ENCODE assay signal across 9 mouse cellular contexts in genomic region chr1:131970661-131971520, GRCm38 (mm10). TPM values are rescaled to one million over a fixed set of nuclear protein-coding genes. Genes with fewer than 3 reads are reported as not detected.
DNase-seq lines count a peak whose midpoint lies in the region; ATAC-seq and TF ChIP-seq lines count a peak whose summit lies in the region.
"Had no signal": no experiment of that assay in that cellular context is flagged by ENCODE, and none has a peak within 500 bp of the region (broad histone marks: within the 10 kb centered on the region; RNA-seq: fewer than 3 reads in every experiment).

No protein-coding gene starts in this region.

- H3K27ac ChIP-seq in heart, embryonic 10.5 days, result peak overlapping the region; percentile 75
- peak overlapping the region; percentile 62 for H3K27ac ChIP-seq in liver, postnatal 0 days (ENCODE audit: low read depth)

- H3K4me3 ChIP-seq in heart, embryonic 10.5 days, result peak overlapping the region; percentile 42
- H3K4me3 ChIP-seq in liver, postnatal 0 days (ENCODE audit: low read depth, low read length), result peak overlapping the region; percentile 26

- ATAC-seq in liver, postnatal 0 days, result peak; percentile 27; the same call in 1 of the 2 replicates

- no peak for TF ChIP-seq EP300 in liver, postnatal 0 days (IDR thresholded peaks at IDR 0.05; ENCODE audit: low read depth)

- TF ChIP-seq CTCF in liver, postnatal 0 days (IDR thresholded peaks at IDR 0.05; ENCODE audit: low read depth), result no peak

- no peaks in the 10 kb centered on the region for H3K36me3 ChIP-seq in heart, embryonic 10.5 days
- H3K36me3 ChIP-seq in liver, postnatal 0 days (replicated peaks; ENCODE audit: insufficient read depth, low read length), result no peaks in the 10 kb centered on the region

- no peak for DNase-seq in heart, embryonic 10.5 days (ENCODE audit: low spot score)
- no peak for DNase-seq in heart, postnatal 4 days
- peak; percentile 37 for DNase-seq in thymus, postnatal 14 days
- DNase-seq in thymus, adult 18-20 months, result no peak
- DNase-seq in liver, postnatal 0 days, result no peak
- no peak for DNase-seq in cerebellum, postnatal 14 days
- DNase-seq in adrenal gland, postnatal 36 days, result no peak
- no peak for DNase-seq in adrenal gland, postnatal 25 days
- DNase-seq: gastrocnemius, postnatal 25 days had no signal

- H3K27me3 ChIP-seq in heart, embryonic 10.5 days (ENCODE audit: insufficient read depth, poor library complexity, severe bottlenecking), result peaks cover 96% of the 10 kb centered on the region
- H3K27me3 ChIP-seq in liver, postnatal 0 days (ENCODE audit: insufficient read depth, low read length), result no peaks in the 10 kb centered on the region

- H3K4me1 ChIP-seq in heart, embryonic 10.5 days, result peaks cover 43% of the 10 kb centered on the region
- peaks cover 37% of the 10 kb centered on the region for H3K4me1 ChIP-seq in liver, postnatal 0 days (ENCODE audit: insufficient read depth)

- WGBS in heart, embryonic 10.5 days, result 2% methylated on average over 16 of the region's 16 CpGs
- WGBS in liver, postnatal 0 days (ENCODE audit: insufficient replicate concordance), result 9% methylated on average over 16 of the region's 16 CpGs

- peak overlapping the region; percentile 53 for H3K9ac ChIP-seq in liver, postnatal 0 days (replicated peaks)

- no peaks in the 10 kb centered on the region for H3K9me3 ChIP-seq in heart, embryonic 10.5 days
- no peaks in the 10 kb centered on the region for H3K9me3 ChIP-seq in liver, postnatal 0 days (ENCODE audit: low read length)

- peak overlapping the region; percentile 62 for H3K4me2 ChIP-seq in liver, postnatal 0 days (ENCODE audit: low read depth, low read length)

RNA-seq across cellular contexts. Expression of gene Slc45a3, which starts 8.1 kb away (rescaled TPM):
- polyA plus RNA-seq in heart, embryonic 10.5 days (2016; fragmentation: Nextera tagmentation; extraction: Ambion mirVana), result 1.1 and 1.9 TPM in 2 replicates
- total RNA-seq in heart, postnatal 4 days (2021), result 1 to 10 TPM; 2.1 to 2.3 TPM
- 4.3 and 6.0 TPM in 2 replicates for polyA plus RNA-seq in liver, postnatal 0 days (2015; fragmentation: Nextera tagmentation; extraction: Ambion mirVana)
- 10 to 100 TPM; 15.2 to 31.5 TPM for total RNA-seq in adrenal gland, postnatal 36 days (2021)
- total RNA-seq in adrenal gland, postnatal 25 days (2021), result 12.6 and 15.5 TPM in 2 replicates

RNA-seq across cellular contexts. Expression of gene Elk4, which starts 36.5 kb away (rescaled TPM):
- 12.2 and 15.3 TPM in 2 replicates for polyA plus RNA-seq in heart, embryonic 10.5 days (2016; fragmentation: Nextera tagmentation; extraction: Ambion mirVana)
- total RNA-seq in heart, postnatal 4 days (2021), result 100 to 1,000 TPM; 104 to 110 TPM
- 10.7 and 14.6 TPM in 2 replicates for polyA plus RNA-seq in liver, postnatal 0 days (2015; fragmentation: Nextera tagmentation; extraction: Ambion mirVana)
- 100 to 1,000 TPM; 103 to 108 TPM for total RNA-seq in adrenal gland, postnatal 36 days (2021)
- total RNA-seq in adrenal gland, postnatal 25 days (2021), result 100 and 117 TPM in 2 replicates
